Mouse (Mus musculus) ZHBTc4 (cell line): ENCODE results near the gene Tmem63b.
"Not testable (repeated sequence)": the region's sequence is repeated elsewhere in the genome, so short reads cannot be mapped to it uniquely, and the experiment has no call there.

Experiments used
- DNase-seq: peaks from one replicate; pipeline ENCODE4 v3.0.0-alpha.2; 2011; ENCODE audit warnings: low read depth, low spot score

Gene Tmem63b

DNA sequence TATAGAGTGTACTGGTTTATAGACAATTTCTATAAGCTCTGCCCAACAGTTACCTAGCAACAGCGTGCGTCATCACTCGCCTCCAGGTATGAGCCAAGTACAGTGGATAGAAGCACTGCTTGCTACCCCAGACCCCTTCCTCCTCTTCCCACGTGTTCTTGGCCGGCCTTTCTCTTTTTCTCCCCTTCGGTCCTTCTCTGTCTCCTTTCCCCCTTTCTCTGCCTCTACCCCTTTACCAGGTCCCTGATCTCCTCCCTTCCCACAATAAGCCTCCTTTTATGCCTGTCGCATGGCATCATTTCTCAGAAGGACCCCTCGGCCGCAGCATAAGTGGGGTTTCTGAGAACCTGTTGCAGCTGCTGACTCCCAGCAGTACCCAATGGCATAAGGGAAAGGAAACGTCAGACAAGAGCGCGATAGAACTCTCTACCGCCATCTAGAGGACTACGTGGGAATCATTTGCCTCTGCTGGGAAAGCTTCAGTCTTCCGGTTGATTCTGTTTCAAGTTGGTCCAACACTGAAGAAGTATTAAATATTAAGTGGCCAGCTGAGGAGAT, 60.0 kb downstream of the Tmem63b start:
- peak; percentile 92 for DNase-seq

DNA sequence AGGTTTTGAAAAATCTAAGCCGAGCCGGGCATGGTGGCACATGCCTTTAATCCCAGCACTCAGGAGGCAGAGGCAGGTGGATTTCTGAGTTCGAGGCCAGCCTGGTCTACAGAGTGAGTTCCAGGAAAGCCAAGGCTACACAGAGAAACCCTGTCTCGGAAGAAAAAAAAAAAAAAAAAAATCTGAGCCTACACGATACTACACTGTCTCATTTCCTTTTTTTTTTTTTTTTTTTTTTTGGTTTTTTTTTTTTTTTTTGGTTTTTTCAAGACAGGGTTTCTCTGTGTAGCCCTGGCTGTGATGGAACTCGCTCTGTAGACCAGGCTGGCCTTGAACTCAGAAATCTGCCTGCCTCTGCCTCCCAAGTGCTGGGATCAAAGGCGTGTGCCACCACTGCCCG, 63.3 kb downstream of the Tmem63b start:
- DNase-seq = not testable (repeated sequence)

DNA sequence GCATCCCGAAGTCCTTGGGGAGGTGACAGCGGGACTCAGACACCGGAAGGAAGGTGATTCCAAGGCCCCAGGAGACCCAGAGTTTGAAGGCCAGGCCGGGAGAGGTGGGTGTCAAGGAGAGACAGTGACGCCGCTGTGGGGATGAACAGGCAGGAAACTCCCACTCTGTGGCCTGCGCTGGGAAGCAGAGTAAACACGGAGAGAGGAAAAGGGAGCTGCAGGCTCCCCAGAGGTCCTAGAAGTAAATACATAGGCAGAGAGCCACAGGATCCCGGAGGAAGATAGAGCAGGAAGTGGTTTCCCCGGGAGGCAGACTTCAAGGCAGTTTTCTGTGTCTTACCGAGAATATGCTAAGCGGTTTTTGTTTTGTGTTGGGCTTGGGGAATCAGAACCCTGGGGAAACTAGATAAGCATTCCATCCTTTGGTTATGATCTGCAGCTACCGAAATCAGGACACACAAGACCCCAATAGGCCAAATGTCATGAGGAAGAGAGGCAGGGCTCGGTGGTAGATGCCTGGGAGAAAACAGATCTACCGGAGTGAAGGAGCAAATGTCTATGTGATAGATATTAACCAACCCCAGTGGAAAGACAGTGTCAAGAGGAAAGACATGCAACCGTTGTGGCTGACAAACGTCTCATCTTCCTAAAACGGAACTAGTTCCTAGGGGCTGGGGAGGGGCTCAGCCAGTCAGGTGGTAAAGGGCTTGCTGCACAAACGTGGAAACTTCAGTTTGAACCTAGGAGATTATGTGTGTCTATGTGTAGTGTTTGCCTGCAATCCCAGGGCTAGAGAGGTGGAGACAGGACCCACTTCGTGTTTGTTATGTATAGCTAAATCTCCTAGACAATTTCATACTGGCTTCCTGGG, 67.1 kb downstream of the Tmem63b start:
- peak; percentile 86 for DNase-seq

DNA sequence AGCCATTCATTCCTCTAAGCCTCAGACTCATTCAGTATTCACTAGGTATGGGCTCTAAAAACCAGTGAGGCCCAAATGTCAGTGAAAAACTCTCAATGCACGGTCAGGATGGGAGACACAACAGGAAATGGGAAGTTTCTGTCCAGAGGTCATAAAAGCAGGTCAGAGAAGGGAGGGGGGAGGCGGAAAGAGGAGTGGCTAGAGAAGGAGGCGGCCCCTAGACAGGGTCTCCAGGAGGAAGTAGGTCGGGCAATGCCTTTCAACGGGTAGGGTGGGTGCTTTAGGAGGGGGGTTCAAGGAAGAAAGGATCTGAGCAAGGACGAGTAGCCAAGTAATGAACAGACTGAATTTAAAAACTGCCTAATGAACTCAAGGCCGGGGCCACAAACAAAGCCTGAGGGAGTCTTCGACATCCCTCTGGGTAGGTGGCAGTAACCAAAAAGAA, 67.7 kb downstream of the Tmem63b start:
- DNase-seq = peak; percentile 89

- DNase-seq = peak; percentile 65
Observed at GRCm38 (mm10) chr17:45617655-45618054, 69.0 kb downstream of the Tmem63b start.

GRCm38 (mm10) chr17:45616679-45617078, 70.0 kb downstream of the Tmem63b start:
- DNase-seq = no peak

GRCm38 (mm10) chr17:45616046-45616650, 70.6 kb downstream of the Tmem63b start:
- DNase-seq = no peak

DNA sequence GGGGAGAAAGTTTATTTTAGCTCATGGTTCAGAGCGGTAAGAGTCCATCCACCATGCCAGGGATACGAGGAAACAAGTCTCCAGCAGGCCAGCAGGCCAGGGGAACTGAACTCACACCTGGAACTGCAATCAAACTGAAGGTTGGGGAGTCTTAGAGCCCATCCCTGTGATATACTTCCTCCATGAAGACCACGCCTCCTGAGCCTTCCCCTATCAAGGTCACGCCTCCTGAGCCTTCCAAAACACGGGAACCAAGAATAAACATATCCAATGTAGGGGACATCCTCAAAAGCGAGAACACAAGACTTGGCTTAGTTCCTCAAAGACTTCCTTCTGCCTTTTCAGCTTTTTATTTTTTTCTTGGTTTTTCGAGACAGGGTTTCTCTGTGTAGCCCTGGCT, 73.8 kb downstream of the Tmem63b start:
- DNase-seq = peak; percentile 69

DNA sequence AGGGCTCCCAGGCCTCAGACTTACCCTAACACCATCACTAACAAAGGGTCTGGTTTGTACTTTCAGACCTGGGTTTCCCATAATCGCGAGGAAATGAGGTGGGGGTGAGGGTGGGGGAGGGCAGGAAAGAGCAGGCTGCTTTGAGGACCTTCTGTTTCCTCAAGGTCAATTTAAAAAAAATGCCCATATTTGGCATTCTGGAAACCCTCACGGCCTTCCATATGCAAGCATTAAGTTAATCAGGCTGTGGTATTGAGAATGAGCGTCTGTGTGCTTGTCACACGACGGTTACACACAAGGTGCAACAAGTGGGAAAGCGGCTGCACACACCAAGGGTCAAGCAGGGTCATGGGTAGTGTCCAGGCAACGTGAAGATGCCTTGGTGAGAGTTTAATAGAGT, 74.7 kb downstream of the Tmem63b start:
- DNase-seq = no peak
